Mouse (Mus musculus) heart, postnatal 14 days (tissue): ENCODE data around the gene Grik4. TPM values are rescaled to one million over a fixed set of nuclear protein-coding genes. Genes with fewer than 3 reads are reported as not detected.

Experiments used
- DNase-seq, 2 experiments: peaks; one replicate each; pipeline ENCODE4 v3.0.0; 2021 to 2022
- intact Hi-C: fragments of 180-260 bp; cut with DNase I; formaldehyde crosslinking; loops from one replicate; pipeline ENCODE4 v1.15.1; 2025
- total RNA-seq, 2 experiments: library from RNA; stranded (reverse); gene quantifications; 2 replicates each; pipeline ENCODE4 v1.2.3; 2021

Gene Grik4
- total RNA-seq, 2 experiments from 2014 or later, result not detected

DNA sequence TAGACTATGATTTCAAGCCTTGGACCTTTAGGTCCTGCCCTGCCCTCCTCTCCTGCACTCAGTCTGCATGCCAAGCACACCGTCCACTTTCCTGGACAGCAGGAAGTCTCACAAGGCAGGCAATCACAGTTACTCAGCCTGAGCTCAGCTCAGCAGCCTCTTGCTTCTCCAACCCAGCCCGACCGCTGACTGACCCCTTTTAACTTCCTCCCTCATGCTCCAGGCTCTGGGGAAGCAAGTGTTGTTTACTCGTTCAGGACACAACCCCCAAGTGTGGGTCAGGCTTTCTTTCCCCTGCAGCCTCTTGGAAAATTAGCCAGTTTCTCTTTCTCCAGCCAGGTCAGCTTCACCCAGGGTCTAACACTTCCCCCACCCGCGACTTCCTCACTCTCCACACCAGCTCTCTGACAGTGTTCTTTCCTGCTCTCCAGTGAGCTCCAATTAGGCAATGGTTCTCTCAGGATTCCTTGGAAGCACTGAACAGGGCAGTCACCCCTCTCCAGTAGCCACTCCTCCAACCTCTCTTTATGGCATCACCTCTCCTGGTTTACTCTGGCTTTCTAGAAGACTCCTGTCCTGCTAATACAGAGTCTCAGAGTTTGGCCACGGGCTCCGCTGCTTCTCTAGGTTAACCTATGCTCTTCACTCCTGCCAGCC lies 35.5 kb downstream of the Grik4 start:
- intact Hi-C loops, result no loop called here
- peak in 1 of 2 experiments; percentile 18 for DNase-seq

DNA sequence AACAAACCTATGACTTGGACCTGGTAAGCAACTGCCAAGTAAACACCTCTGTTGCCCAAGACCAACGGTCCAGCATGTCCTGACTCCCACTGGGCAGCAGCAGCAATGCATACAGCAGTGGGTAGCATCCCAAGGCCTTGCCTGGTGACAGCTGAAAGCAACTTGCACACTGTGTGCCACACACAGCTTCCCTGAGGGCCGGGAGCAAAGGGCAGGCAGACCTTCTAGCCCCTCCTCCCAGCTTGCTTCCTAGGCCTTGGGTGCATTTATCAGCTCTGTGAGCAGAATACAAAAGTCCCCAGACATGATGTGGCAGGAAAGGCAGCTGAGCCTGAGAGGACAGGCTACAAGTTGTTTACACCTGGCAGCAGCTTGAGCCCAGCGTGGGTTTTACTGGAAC lies 37.3 kb downstream of the Grik4 start:
- intact Hi-C loops, result no loop called here

DNA sequence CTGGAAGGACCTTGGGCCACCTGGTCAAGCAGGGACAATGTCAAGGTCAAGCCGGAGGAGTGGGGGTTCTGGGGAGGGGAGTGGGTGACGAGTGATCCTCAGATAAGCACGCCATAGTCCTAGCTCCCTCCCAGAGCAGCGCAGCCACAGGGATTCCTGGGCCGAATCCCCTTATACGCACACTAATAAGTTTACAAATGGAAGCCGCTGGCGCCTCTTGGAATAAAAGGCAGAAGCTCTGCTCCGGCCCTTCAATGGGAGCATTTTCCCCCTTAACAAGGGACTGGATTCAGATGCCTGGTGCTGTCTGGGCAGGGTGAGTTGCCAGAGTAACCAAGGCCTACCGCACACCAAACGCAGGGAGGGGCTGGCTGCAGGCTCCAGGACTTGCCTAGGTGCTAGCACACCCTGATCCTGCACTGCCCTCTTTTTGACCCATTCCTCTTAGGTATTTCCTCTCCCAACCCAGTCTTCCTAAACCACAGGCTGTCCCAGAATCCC lies 46.2 kb downstream of the Grik4 start:
- intact Hi-C loops, result no loop called here
- DNase-seq, result no peak

More for the DNA sequence above, 37.3 kb downstream of the Grik4 start:
- no peak for DNase-seq

DNA sequence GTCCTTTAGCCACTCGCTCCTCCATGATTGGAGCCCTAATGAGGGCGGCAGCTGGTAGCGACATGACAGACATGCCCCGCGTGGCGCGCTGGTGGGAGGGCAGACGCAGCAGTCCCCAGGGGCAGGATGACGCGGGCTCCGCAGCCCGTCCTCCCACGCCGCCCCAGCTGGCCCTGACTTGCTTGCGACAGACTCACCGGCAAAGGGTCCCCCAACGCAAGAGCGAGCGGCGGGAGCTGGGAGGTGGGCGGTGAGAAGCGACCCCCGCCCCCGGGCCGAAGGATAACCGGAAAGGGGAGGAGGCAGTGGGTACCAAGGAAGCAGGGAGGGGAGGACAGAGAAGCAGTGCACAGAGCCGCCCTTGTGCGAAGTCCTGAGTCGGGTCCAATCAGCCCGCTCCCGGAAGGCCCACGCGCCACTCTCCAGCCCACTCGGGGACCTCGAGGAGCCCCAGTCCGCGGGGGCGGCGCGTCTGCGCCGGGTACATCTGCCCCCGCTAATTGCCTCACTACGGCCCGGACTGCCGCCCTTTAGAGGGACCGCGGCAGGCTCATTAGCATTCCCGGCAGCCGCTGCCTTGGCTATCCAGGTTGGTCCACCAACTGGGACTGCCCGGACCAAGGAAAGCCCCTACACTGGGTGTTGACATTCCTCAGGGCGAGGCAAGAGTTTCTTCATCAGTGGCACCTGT lies 46.8 kb downstream of the Grik4 start:
- intact Hi-C loops, result no loop called here
- DNase-seq, result peak; percentile 54 to 63

DNA sequence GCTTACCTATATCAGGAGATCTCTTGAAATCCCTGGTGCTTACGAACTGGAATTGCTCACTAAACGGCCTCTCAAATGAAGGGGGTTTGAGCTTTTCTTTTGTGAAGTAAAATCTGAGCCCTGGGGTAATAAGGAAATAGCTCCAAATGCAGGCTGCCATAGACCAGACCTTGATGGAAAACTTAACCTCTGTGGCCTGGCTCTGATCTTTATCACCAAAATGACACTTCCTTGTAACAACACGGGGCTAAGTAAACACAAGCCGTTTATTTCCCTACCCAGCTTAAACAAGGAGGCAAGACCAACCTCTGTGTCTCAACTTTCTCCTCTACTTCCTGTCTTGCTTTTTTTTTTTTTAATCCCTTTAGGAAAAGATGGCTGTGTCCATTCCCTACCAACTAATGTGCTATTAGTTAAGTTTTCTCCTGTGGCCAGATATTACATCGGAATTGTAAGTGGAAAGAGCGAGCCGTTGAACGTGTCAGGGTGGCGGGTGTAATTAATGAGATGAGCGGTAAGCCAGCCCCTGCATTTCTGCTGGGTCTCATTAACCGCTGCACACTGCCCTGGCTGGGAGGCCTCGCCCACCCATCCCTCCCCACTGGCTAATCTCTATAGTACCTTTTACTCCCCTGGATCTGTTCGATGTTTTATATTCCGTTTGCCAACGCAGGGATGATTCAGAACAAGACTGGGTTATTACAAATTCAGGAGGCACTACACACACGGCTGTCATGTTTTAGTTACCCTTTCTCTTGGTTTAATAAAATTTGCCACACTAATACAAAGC lies 47.7 kb downstream of the Grik4 start:
- no peak for DNase-seq
- intact Hi-C loops, result no loop called here

DNA sequence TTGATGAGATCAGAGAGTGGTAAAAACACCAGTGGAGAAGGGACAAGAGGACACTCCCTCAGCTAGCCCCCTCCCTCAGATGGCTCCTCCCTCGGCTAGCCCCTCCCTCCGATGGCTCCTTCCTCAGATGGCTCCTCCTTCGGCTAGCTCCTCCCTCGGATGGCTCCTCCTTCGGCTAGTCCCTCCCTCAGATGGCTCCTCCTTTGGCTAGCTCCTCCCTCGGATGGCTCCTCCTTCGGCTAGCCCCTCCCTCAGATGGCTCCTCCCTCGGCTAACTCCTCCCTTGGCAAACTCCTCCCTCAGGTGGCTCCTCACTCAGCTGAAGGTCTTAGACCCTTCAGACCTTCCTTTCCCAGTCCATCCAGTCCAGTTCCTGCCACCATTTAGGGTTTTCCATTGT lies 51.5 kb downstream of the Grik4 start:
- intact Hi-C loops, result no loop called here

DNA sequence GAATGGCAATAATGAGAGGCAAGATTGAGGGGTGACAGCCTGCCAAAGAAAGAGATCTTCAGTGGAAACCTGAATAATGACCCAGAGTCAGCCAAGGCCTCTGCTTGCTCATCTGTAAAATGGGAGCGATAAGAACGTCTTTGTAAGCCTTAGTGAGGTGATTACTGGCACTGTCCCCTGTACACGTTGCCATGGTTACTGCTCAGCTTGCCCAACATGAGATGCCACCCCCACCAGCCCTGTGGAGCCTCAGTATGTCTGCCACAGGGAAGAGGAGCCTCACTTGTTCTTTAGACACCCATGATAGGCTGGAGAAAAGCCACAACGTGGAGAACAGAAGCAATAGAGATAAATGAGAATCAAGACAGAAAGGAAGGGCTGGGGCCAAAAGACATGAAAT lies 56.4 kb downstream of the Grik4 start:
- intact Hi-C loops, result no loop called here

More for the DNA sequence above, 51.5 kb downstream of the Grik4 start:
- DNase-seq, result no peak

DNA sequence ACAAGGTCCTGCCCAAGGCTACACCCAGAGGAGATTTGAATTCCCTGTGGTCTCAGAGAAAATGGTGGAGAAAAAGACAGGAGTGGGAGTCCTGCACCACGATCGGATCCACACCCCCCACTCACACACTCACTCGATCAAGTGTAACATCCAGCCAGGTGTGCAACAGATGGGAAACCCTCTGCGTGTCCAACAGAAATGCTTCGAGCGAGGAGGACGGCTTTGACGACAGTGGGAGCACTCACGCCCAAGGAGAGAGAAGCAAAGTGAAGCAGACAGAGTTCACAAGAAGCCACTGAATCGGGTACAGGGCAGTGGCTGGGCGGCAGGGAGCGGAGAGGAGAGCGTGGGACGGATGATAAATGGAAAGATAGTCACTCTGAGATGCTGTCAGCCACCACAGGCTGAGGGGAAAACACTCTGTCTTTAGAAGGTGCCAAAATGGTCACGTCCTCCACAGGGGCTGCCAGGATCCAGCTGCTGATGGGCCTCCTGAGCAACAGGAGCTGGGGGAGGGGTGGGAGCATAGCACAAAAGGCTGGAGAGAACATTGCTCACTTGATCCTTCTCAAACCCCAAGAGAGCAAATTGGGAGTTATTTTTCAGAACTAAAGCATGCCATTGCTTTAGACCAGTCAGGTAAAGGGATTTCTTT lies 58.1 kb downstream of the Grik4 start:
- intact Hi-C loops, result no loop called here
- DNase-seq, result no peak

More for the DNA sequence above, 56.4 kb downstream of the Grik4 start:
- no peak for DNase-seq

DNA sequence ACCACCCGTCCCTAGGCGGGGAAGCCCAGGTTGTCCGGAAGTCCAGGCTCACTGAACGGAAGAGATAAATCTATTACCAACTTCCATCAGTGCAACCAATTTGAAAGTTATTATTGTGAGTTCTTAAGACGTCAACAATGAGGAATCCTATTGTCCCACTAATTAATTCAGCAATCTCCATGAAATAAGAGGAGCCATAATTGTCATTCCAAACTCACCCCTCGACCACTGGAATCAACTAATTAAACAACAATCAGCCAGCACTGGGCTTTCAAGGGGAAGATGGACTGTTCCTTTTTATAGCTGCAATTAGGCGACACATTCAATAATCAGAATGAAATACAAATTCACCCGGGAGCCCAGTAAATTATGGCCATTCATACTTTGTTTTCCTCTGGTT lies 58.7 kb downstream of the Grik4 start:
- intact Hi-C loops, result no loop called here
- no peak for DNase-seq

DNA sequence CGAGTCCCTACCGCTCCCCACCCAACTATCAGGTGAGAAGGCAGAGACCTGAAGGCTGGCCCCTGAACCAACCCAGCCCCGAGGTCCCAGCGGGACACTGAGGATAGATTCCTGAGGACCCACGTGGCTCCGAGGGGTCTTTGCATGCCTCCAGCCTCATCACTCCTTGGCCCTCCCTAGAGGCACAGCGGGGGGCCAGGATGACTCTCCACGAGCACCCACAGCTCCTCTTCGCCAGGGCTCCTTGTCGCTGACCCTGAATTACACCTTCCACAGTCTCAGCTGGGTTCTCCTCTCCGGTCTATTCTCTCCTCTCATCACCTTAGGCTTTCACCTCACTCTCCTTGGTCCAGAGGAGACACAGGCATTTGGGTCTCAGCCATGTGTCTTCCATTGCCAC lies 59.2 kb downstream of the Grik4 start:
- intact Hi-C loops, result no loop called here

DNA sequence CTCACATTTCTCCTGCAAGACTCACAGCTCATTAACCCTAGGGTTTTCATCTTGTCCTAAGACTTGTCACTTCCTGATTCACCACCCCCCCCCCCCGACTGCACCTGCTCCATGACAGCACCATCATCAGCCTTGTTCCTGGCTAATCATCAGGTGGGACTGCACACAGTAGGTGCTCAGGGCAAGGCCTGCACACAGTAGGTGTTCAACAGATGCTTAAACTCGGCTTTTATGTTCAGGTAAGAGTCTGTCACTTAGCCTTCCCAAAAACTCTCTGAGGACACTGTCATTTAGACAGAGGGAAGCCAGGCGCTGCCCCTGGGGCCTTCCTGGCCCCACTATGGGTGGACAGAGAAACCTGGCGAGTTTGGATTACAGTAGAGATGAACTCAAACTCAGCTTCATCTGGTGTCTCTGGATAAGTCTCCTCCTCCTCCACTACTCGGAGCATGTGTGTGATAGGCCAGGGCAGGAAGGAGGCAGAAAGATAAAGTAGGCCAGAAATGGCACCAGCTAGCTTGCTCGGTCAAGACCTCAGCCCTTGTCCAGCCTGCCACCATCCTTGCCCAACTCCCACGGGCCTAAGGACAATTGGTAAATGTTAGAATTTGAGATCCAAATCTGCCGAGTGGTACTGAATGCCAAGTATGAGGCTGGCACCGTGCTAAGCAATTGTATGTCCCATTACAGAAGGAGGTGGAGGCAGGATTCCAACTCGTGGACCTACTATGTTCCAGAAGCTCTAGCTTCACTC lies 61.1 kb downstream of the Grik4 start:
- intact Hi-C loops, result no loop called here
- no peak for DNase-seq

More for the DNA sequence above, 59.2 kb downstream of the Grik4 start:
- no peak for DNase-seq

DNA sequence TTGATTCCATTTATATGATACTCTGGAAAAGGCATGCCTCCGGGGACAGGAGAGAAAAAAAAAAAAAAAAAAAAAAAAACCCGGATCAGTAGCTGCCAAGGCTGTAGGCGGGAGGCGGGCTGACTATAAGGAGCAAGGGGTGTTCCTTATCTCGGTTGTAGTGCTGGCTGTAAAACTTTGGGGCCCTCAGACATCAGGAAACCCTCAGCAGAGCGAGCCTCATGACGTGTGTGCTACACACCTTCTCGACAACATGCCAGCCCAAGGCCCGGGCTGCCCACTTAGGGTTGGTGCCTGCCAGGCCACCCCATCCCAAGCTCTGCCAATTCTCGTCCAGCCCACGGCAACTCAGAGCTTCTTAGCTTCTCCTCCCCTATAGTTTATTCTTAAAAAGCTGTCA lies 62.0 kb downstream of the Grik4 start:
- no peak for DNase-seq
- intact Hi-C loops, result no loop called here

DNA sequence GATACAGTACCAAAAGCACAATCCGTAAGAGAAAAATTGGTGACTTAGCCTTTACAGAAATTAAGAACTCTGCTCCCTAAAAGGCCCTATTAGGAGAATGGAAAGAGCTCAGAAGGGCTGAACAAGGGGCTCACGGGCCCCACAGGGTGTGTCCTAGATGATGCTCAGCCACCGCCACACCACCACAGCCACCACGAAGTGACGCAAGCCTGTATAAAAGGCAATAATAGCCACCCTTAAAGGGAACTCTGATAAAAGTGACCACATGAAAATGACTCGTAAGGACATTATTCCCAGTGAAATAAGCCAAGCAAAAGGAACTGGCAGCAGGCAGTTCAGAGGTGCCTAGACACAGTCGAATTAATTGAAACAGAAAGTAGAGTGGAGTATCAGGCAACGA lies 63.3 kb downstream of the Grik4 start:
- no peak for DNase-seq
- intact Hi-C loops, result no loop called here

DNA sequence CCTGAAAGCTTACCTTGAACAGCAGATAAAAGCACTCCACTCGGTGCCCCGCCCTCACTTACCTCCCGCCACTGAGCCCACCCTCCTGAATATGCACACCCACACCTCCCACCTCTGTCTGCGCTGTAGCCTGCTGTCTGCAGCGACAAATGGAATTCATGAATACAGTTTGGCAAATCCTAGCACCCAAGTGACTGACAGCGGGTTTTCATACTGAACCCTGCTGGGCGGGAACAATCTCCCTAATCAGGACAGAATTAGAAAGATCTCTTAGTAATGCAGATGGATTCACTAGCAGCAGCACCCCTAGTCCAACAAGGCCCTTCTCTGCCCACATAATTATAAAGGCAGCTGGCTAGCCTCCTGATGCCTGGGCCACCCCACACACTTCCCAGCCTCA lies 65.9 kb downstream of the Grik4 start:
- intact Hi-C loops, result no loop called here
- no peak for DNase-seq

DNA sequence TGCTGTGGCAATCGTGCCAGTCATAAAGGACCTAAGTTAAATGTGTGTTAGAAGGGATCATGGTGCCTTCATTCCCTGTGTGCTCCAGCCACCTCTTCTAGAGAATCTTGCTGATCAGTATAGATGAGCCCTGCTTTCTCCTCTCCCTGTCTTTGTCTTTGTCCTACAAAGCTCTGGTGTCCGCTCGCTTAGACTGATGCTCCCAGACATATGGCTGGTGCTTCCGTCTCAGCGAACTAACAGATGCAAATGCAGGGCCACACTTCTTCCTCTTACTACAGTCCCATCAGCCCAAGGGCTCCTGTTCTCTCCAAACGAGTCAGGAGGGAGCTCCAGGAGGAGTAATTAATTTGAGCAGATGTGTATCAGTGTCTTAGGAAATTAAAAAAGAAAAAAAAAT lies 71.4 kb downstream of the Grik4 start:
- intact Hi-C loops, result no loop called here
- no peak for DNase-seq

DNA sequence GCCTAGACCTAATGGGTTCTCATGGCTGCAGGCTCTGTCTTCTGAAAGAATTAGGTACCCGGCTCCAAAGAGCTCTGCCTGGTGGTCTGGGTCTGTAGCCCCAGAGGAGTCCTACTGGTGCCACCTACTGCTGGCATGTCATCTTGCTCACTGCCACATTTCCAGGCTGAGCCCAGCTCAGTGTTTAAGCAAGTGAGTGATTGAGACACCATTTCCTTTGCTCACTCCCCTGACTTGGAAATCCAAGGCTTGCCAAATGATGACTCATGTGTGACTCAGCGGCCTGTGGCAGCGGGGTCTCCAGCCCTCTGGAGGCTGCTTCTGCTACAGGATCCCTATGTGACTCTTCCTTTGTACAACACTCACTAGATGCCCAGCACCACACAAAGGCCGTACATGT lies 72.6 kb downstream of the Grik4 start:
- intact Hi-C loops, result no loop called here
- DNase-seq, result peak; percentile 4 to 33

DNA sequence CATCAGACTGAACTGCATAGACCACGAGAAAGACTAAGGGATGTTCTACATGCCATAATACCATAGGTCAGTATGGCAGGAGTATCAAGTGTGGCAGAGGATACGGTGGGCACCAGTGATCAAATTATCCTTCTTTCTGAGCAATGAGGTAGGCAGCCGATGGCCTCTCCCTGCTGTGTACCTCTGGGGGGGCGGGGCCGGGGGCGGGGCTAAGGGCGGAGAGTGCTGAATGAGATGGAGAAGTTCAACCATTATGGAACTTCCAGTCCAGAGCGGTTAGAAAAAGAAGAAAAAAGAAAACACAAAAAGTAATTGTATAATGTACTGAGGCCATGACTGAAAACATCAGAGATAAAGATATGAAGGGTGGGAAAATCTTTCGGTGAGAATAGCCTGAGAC lies 74.0 kb downstream of the Grik4 start:
- intact Hi-C loops, result no loop called here
- DNase-seq, result no peak

DNA sequence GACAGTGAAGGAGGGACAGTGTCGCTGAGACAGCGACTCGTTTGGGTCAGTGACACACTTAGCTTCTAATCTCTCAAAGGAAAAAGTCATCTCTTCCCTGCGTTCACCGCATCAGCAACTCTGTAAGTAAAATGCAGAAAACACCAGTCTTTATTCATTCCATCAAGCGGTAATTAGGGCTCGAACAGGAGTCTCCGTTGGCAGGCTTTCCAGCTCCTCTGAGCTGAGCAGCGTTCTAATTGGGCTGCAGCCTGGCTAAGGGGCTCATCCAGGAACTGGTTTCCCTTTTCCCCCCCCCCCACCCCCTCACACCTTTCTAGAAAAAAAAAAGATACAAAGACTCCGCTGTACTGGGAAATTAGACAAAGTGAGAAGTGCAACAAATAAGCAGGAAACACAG lies 75.8 kb downstream of the Grik4 start:
- intact Hi-C loops, result no loop called here
- DNase-seq, result no peak

DNA sequence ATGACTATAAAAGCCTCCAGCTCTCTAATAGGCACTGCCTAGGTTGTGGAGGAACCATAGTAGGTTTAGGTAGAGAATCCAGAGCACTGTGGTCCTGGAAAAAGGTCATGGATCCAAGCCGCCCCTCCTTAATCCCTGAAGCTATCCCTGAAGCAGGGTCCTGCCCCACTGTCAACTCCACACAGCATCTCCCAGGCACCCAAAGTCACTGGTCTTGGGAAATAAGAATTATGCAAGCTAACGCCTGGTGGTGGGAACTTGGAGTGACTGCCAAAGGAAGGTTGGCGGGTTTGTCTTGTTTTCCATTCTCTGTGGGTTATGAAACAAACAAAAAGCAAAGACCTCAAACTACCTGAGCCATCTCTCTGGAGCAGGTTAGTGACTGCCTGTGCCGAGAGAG lies 77.6 kb downstream of the Grik4 start:
- DNase-seq, result no peak
- intact Hi-C loops, result no loop called here
